Mouse (Mus musculus) forebrain, embryonic 13.5 days (tissue): Measurements from ENCODE around the gene Klhdc8b. TPM values are rescaled to one million over a fixed set of nuclear protein-coding genes. Genes with fewer than 3 reads are reported as not detected.

ENCODE experiments used
- ATAC-seq: fragments of 200-750 bp; cut with Nextera tagmentation; 2 replicates; pipeline ENCODE4 v1.8.0; 2017
- H3K27ac ChIP-seq: fragments of 300-500 bp; sonication (generic); 2 replicates; pipeline ENCODE4 v1.5.1; 2015; ENCODE audit warnings: inconsistent platforms, mild to moderate bottlenecking, moderate library complexity
- H3K27me3 ChIP-seq: fragments of 300-500 bp; sonication (generic); 2 replicates; pipeline ENCODE4 v1.6.1; 2015; ENCODE audit warnings: mild to moderate bottlenecking, inconsistent platforms
- H3K36me3 ChIP-seq: fragments of 300-500 bp; sonication (generic); 2 replicates; pipeline ENCODE4 v1.6.1; 2015; ENCODE audit warnings: mild to moderate bottlenecking, inconsistent platforms; ENCODE audit not compliant: poor library complexity, severe bottlenecking
- H3K4me1 ChIP-seq: fragments of 300-500 bp; sonication (generic); 2 replicates; pipeline ENCODE4 v1.6.1; 2015; ENCODE audit warnings: inconsistent platforms
- H3K4me2 ChIP-seq: fragments of 300-500 bp; sonication (generic); 2 replicates; pipeline ENCODE4 v1.6.1; 2015; ENCODE audit warnings: inconsistent platforms, mild to moderate bottlenecking, moderate library complexity
- H3K4me3 ChIP-seq: fragments of 300-500 bp; sonication (generic); 2 replicates; pipeline ENCODE4 v1.5.1; 2015; ENCODE audit warnings: mild to moderate bottlenecking, inconsistent platforms
- H3K9ac ChIP-seq: fragments of 300-500 bp; sonication (generic); 2 replicates; pipeline ENCODE4 v1.6.1; 2015; ENCODE audit warnings: mild to moderate bottlenecking, inconsistent platforms
- H3K9me3 ChIP-seq: fragments of 300-500 bp; sonication (generic); replicated peaks from 2 replicates; pipeline ENCODE4 v1.6.1; 2016; ENCODE audit warnings: inconsistent platforms
- WGBS: fragments of 180-500 bp; shearing (Covaris S2); methylation state at CpG from one replicate; pipeline ENCODE4 v1.1.7; 2015; 5-methylcytosine and 5-hydroxymethylcytosine counted together
- polyA plus RNA-seq: library from polyadenylated mRNA; unstranded; fragments of >200 nt; fragmentation: Nextera tagmentation; extraction: Ambion mirVana; gene quantifications from 2 replicates; pipeline ENCODE4 v1.2.1, GENCODE M21; 2015

Gene Klhdc8b
- 54.1 and 63.9 TPM in 2 replicates for polyA plus RNA-seq

DNA sequence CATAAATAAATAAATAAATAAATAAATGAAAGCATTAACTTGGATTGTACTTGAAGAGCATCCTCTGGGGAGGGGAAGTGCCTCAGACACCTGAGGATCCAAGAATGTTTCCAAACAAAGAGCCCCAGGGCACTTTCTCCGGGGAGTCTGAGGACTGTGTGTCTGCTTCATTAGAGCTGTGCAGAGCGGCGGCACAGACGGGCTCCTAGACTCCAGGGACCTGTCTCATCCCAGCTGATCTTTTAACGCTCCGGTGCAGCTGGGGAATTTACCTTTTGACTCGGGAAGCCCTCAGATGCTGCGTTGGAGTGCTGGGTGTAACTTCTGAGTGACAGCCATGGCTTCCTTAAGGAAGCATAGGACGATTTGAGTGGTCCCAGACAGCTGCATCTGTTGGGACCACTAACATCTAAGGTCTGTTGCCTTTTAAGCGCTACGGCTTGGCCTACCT lies at the start of gene Klhdc8b:
TSS of gene Klhdc8b (minus strand) at position 401 of the 451 bp plus-strand sequence.
- WGBS: 23% methylated on average over 11 of the region's 11 CpGs
- peaks cover 34% of the 10 kb centered on the region for H3K36me3 ChIP-seq
- ATAC-seq: peak; percentile 20; the same call in 1 of the 2 replicates
- H3K4me2 ChIP-seq: peak within 1 kb of the TSS; percentile 85
- peak within 1 kb of the TSS; percentile 79 for H3K9ac ChIP-seq
- no peaks in the 10 kb centered on the region for H3K27me3 ChIP-seq
- peaks cover 18% of the 10 kb centered on the region for H3K4me1 ChIP-seq
- peak within 1 kb of the TSS; percentile 72 for H3K27ac ChIP-seq
- no peaks in the 10 kb centered on the region for H3K9me3 ChIP-seq
- H3K4me3 ChIP-seq: peak within 1 kb of the TSS; percentile 85

GRCm38 (mm10) chr9:108508776-108509175 lies 47.4 kb upstream of the Klhdc8b start:
- 92% methylated on average over 7 of the region's 7 CpGs for WGBS
- no peaks in the 10 kb centered on the region for H3K9me3 ChIP-seq
- H3K27ac ChIP-seq: no peak overlapping the region
- H3K4me3 ChIP-seq: peak overlapping the region; percentile 69
- peak overlapping the region; percentile 89 for H3K4me2 ChIP-seq
- ATAC-seq: no peak
- peaks cover 15% of the 10 kb centered on the region for H3K4me1 ChIP-seq
- H3K27me3 ChIP-seq: no peaks in the 10 kb centered on the region
- peaks cover 41% of the 10 kb centered on the region for H3K36me3 ChIP-seq
- peak overlapping the region; percentile 78 for H3K9ac ChIP-seq

DNA sequence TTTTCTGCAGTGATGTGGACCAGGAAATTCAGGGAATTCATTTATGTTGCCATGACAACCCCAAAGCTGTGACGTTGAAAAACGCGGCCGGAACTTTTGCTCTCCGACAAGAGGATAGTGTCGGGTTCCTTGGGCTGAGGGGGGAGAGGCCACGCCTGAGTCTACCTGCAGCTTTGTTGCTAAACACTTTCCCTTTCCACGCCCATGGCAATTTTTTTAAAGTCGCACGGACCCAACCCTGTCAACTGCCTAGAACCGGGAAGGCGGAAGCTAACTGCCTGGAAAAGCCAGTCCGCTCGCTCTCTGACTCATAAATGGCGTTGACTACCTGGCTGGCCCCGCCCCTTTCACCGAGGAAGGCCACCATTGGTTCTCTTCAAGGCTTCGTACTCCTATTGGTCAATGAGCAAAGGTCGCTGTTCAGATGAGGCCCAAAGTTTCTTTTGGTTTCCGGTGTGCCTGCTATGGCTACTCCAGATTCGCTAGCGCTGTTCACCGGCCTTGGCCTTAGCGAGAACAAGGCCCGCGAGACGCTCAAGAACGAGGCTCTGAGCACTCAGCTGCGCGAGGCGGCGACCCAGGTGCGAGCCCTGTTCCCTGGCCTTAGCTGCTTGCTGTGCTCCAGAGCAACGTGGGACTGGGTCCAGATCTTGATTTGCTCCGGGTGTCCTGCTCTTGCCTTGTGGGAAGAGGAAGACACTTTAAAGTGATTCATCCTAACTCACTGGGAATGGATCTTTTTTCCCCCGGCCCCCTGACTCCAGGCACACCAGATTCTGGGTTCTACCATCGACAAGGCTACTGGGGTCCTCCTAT lies 46.4 kb upstream of the Klhdc8b start, which contains the start of gene Qars:
TSS of gene Qars (plus strand) at position 88 of the 816 bp plus-strand sequence.
- H3K9me3 ChIP-seq: no peaks in the 10 kb centered on the region
- H3K36me3 ChIP-seq: peaks cover 41% of the 10 kb centered on the region
- H3K9ac ChIP-seq: peak within 1 kb of the TSS; percentile 78
- peak within 1 kb of the TSS; percentile 89 for H3K4me2 ChIP-seq
- peaks cover 15% of the 10 kb centered on the region for H3K4me1 ChIP-seq
- H3K27me3 ChIP-seq: no peaks in the 10 kb centered on the region
- peak; percentile 97 for ATAC-seq
- under 1% methylated on average over 37 of the region's 37 CpGs for WGBS
- H3K4me3 ChIP-seq: peak within 1 kb of the TSS; percentile 69
- peak within 1 kb of the TSS; percentile 52; the same call in 1 of the 2 replicates for H3K27ac ChIP-seq

GRCm38 (mm10) chr9:108506901-108507300 lies 45.5 kb upstream of the Klhdc8b start:
- Histone ChIP-seq H3K4me1 (peaks cover 15% of the 10 kb centered on the region), H3K27ac (no peak overlapping the region), H3K4me2 (peak overlapping the region; percentile 89), H3K9ac (no peak overlapping the region), H3K9me3 (no peaks in the 10 kb centered on the region), H3K4me3 (no peak overlapping the region; the same call in 1 of the 2 replicates), H3K36me3 (peaks cover 39% of the 10 kb centered on the region), H3K27me3 (no peaks in the 10 kb centered on the region)
- 90% methylated on average over 7 of the region's 7 CpGs for WGBS
- no peak for ATAC-seq

DNA sequence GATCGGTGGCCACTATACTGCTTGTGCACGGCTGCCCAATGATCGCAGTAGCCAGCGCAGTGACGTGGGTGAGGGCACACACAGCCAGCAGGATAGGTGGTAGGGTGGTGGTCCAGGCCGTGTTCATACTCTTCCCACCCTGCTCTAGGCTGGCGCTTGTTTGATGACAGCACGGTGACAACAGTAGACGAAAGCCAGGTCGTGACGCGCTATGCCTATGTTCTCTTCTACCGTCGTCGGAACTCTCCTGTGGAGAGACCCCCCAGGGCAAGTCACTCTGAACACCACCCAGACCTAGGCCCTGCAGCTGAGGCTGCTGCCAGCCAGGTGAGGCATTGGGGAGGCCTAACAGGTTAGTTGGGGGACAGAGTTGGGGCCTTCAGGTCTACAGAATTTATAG lies 38.6 kb upstream of the Klhdc8b start:
- Histone ChIP-seq H3K4me3 (no peak overlapping the region), H3K36me3 (peaks cover 87% of the 10 kb centered on the region), H3K27ac (no peak overlapping the region), H3K27me3 (no peaks in the 10 kb centered on the region), H3K4me2 (no peak overlapping the region), H3K4me1 (no peaks in the 10 kb centered on the region), H3K9me3 (no peaks in the 10 kb centered on the region), H3K9ac (no peak overlapping the region)
- ATAC-seq: no peak
- WGBS: 96% methylated on average over 15 of the region's 15 CpGs

GRCm38 (mm10) chr9:108499231-108499630 lies 37.9 kb upstream of the Klhdc8b start:
- H3K4me3 ChIP-seq: no peak overlapping the region

DNA sequence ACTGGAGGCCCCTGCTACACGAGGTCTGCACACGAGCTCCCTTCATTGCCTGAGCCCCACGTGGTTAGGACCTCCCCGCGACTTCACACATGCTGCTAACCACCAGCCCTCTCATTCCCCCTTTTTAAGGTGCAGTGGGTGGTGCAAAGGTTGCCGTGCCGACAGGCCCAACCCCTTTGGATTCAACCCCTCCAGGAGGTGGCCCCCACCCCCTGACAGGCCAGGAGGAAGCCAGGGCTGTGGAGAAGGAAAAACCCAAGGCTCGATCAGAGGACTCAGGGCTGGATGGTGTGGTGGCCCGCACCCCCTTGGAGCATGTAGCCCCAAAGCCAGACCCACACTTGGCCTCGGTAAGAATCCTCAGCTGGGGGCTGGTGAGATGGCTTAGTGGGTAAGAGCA lies 33.5 kb upstream of the Klhdc8b start:
- H3K9ac ChIP-seq: no peak overlapping the region
- WGBS: 82% methylated on average over 10 of the region's 10 CpGs

More at GRCm38 (mm10) chr9:108499231-108499630, 37.9 kb upstream of the Klhdc8b start:
- ATAC-seq: no peak
- Histone ChIP-seq H3K27ac (no peak overlapping the region), H3K9ac (no peak overlapping the region), H3K4me1 (no peaks in the 10 kb centered on the region), H3K4me2 (no peak overlapping the region), H3K9me3 (no peaks in the 10 kb centered on the region), H3K27me3 (no peaks in the 10 kb centered on the region), H3K36me3 (peaks cover 94% of the 10 kb centered on the region)
- WGBS: 92% methylated on average over 7 of the region's 7 CpGs

DNA sequence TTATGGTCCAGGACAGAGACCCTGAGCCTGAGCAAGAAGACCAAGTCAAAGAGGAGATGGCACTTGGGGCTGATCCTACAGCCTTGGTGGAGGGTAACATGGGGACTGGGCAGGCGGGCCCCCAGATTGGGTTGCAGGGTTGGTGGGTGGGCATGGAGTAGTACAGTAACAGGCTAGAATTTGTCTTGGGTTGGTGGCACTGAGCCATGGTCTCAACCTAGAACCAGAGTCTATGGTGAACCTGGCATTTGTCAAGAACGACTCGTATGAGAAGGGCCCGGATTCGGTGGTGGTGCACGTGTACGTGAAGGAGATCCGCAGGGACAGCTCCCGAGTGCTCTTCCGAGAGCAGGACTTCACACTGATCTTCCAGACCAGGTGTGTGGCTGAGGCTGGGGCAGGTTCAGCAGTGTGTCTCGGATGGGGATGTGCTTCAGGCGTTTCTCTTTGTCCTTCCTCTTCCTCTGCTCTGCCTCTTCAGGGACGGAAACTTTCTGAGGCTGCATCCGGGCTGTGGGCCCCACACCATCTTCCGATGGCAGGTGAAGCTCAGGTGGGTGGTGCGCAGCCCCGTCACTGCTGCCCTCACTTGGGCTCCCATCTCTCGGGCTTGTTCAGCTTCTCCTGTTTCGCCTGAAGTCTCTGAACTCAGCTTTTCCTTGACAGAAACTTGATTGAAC lies 32.9 kb upstream of the Klhdc8b start:
- no peaks in the 10 kb centered on the region for H3K27me3 ChIP-seq
- H3K9ac ChIP-seq: no peak overlapping the region
- no peak overlapping the region for H3K4me3 ChIP-seq
- H3K36me3 ChIP-seq: peaks cover 75% of the 10 kb centered on the region
- WGBS: 94% methylated on average over 19 of the region's 19 CpGs
- H3K4me1 ChIP-seq: peaks cover 25% of the 10 kb centered on the region
- no peak overlapping the region for H3K4me2 ChIP-seq
- no peak overlapping the region for H3K27ac ChIP-seq
- no peaks in the 10 kb centered on the region for H3K9me3 ChIP-seq
- ATAC-seq: no peak

More for the DNA sequence above, 33.5 kb upstream of the Klhdc8b start:
- Histone ChIP-seq H3K4me1 (peaks cover 21% of the 10 kb centered on the region), H3K4me3 (no peak overlapping the region), H3K4me2 (no peak overlapping the region), H3K27ac (no peak overlapping the region), H3K9me3 (no peaks in the 10 kb centered on the region), H3K27me3 (no peaks in the 10 kb centered on the region), H3K36me3 (peaks cover 81% of the 10 kb centered on the region)
- ATAC-seq: no peak

DNA sequence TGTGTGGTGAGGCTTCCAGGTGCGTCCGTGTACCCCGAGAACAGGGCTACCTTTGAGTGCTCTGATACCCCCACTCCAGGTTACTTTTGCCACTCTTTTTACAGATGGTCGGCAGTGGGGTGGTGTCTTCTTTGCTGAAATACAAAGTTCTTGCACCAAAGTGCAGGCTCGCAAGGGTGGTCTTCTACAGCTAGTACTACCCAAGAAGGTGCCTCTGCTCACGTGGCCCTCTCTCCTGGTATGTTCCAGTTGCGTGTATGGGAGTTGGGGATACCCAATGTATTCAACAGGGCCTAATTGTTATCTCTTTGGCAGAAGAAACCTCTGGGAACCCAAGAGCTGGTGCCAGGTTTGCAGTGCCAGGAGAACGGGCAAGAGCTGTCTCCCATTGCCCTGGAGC lies 31.9 kb upstream of the Klhdc8b start:
- no peak overlapping the region for H3K9ac ChIP-seq
- H3K4me1 ChIP-seq: peaks cover 25% of the 10 kb centered on the region
- 95% methylated on average over 8 of the region's 8 CpGs for WGBS
- peaks cover 74% of the 10 kb centered on the region for H3K36me3 ChIP-seq
- H3K27ac ChIP-seq: no peak overlapping the region
- H3K4me3 ChIP-seq: no peak overlapping the region
- H3K9me3 ChIP-seq: no peaks in the 10 kb centered on the region
- no peak overlapping the region for H3K4me2 ChIP-seq
- no peak for ATAC-seq
- no peaks in the 10 kb centered on the region for H3K27me3 ChIP-seq

DNA sequence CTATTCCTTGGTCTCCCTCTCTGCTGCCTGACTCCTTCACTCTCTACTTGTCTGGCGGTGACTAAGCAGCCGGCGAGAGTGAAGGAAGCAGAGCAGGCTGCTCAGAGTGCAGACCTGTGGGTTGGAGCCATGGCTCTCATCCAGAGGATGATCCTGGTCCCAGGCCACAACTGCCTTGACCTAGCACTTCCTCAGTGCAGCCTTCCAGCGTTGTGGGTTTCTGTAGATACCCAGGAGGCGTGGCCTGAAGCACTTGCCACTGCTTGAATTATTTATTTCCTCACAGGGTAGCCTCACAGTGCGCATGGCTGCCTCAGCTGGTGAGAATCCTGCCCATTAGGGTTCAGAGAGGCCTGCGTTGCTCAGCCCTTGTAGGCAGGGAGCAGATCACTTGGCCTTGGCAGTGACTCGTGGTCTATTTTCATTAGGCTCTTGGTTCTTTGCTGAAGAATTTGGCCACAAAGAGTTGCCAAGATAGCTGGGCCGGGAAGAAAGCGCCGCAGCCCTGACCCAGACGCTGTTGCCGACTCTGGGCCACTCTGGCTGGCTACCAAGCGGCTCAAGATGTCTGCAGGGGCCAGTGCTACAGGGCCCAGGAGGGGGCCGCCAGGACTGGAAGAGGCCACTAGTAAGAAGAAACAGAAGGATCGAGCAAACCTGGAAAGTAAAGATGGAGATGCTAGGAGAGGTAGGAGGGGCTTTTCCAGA lies 30.8 kb upstream of the Klhdc8b start:
- Histone ChIP-seq H3K4me3 (peak overlapping the region; percentile 84), H3K9me3 (no peaks in the 10 kb centered on the region), H3K4me2 (peak overlapping the region; percentile 95), H3K27me3 (no peaks in the 10 kb centered on the region), H3K9ac (peak overlapping the region; percentile 89), H3K36me3 (peaks cover 74% of the 10 kb centered on the region), H3K4me1 (peaks cover 25% of the 10 kb centered on the region), H3K27ac (no peak overlapping the region)
- 90% methylated on average over 16 of the region's 16 CpGs for WGBS
- no peak for ATAC-seq

GRCm38 (mm10) chr9:108491286-108491580 lies 29.9 kb upstream of the Klhdc8b start:
- Histone ChIP-seq H3K4me1 (peaks cover 25% of the 10 kb centered on the region), H3K27me3 (no peaks in the 10 kb centered on the region), H3K9ac (peak overlapping the region; percentile 89), H3K9me3 (no peaks in the 10 kb centered on the region), H3K4me3 (peak overlapping the region; percentile 84), H3K36me3 (peaks cover 73% of the 10 kb centered on the region), H3K27ac (peak overlapping the region; percentile 97), H3K4me2 (peak overlapping the region; percentile 95)
- no peak; the same call in 1 of the 2 replicates for ATAC-seq
- 13% methylated on average over 12 of the region's 12 CpGs for WGBS
